Mouse (Mus musculus): Measurements from ENCODE around the gene Rbbp4.

The Rbbp4 gene

DNA sequence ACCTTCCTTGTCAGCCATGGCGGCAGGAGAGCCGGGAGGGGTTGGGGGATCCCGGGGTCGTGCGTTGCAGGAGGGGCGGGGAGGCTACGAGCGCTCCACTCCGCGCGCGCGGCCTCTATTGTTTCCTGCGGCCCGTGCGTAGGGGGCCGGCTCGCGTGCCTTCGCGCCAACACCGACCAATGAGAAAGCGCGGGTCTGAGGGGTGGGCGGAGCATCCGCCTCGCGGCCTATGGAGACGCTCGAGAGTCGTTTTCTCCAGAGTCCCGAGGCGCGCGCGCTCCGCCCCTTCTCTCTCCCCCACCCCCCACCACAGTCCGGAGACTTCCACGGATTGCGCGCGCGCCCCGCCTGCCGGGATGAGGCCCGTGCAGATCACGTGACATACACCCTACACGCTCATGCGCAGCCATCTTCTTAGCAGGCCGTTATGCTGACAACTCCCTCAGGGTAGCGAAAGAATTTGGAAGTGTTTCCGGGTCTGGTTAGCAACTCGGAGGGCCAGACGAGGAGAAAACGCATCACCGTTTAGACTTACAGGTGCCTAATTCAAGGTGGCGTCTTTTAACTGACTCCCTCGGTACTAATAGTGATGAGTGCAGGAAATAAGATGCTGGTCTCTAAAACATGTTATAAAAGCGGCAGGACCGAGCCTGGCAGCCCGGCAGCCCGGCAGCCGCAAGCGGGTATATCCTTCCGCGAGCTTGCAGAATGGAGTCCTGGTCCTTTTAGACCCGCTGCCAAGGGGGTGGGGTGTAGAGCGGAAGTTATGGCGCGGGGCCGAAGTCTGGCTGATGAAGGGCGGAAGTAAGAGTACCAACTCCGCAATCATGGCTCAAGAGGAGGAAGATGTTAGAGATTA, at the start of gene Rbbp4, which contains the start of gene Zbtb8os:
TSS of gene Rbbp4 (minus strand) at position 155 of the 859 bp plus-strand sequence.
TSS of gene Zbtb8os (plus strand) at position 480 of the 859 bp plus-strand sequence.
- in situ Hi-C loops (cut with MboI; ENCODE audit: low pct_unique_long_range_greater_than_20kb in 1 of 2, low sequenced_read_pairs in 2 of 2, unreplicated experiment in 1 of 2) = no loop called here

DNA sequence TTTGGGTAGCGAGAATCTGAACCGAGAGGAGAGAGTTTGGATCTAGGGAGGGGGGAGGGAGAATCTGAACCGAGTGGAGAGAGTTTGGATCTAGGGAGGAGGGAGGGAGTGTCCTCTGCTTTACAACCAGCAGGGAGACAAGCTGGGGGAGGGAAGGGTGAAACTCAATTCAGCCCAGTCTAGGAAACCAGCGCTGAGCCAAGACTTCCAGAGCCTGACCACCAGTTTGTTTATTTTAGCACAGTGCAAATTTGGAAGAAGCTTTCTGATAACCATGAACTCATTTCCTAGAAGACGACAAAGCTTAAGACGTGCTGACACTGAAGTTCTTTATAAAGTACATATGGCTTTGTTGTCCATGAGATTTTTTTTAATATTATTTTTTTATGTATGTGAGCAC, 49.3 kb upstream of the Rbbp4 start:
- in situ Hi-C loops (cut with MboI; ENCODE audit: low pct_unique_long_range_greater_than_20kb in 1 of 2, low sequenced_read_pairs in 2 of 2, unreplicated experiment in 1 of 2) = no loop called here

DNA sequence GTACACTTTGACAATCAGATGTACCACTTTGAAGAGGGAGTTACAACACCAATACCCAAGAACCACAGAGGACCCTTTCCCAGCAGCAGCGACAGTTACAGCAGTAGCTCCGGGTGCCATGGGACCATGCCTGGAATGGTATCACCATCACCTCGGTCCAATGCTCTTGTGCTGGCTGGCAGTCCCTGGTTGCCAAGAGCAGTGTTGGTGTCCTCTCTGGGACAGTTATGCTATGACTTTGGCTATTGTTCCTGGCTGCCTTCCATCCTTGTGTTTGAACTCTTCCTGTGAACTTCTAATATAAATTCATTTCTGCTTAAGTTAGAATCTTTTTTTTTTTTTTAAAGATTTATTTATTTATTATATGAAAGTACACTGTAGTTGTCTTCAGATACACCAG, 48.4 kb upstream of the Rbbp4 start:
- in situ Hi-C loops (cut with MboI; ENCODE audit: low pct_unique_long_range_greater_than_20kb in 1 of 2, low sequenced_read_pairs in 2 of 2, unreplicated experiment in 1 of 2) = no loop called here

DNA sequence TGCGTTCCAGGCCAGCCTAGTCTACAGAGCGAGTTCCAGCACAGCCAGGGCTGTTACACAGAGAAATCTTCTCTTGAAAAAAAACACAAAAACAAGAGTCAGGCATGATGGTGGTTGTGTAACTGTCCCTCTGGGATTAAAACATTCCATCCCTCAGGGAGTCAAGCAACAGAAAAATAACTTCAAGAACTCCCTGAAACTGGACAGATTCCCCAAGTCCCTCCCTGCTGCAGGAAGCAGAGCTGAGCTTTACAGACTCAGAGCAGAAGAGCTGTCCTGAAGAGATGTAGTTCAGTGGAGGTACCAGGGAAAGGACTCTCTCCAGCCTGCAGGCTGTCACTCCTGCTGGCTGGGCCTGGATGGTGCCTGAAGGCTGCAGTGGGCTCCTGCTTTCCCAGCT, 47.3 kb upstream of the Rbbp4 start:
- in situ Hi-C loops (cut with MboI; ENCODE audit: low pct_unique_long_range_greater_than_20kb in 1 of 2, low sequenced_read_pairs in 2 of 2, unreplicated experiment in 1 of 2) = no loop called here

DNA sequence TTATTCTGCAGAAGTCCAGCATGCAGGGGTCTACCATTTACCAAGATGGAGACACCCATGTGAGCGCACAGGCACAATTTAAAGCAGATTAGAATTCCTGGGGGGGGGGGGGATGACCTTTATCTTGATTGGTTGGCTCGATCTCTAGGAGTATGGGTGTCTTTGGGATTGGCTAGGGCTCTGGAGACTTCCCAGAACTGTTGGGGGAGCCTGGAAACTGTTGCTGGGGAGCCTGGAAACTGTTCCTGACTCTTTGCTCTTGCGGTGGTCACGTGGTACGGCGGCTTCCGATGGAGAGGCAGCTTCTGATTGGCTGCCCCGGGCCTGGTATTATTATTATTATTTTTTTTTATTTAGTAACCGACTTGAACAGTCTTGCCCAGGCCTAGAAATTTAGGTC, 46.9 kb upstream of the Rbbp4 start:
- in situ Hi-C loops (cut with MboI; ENCODE audit: low pct_unique_long_range_greater_than_20kb in 1 of 2, low sequenced_read_pairs in 2 of 2, unreplicated experiment in 1 of 2) = no loop called here

DNA sequence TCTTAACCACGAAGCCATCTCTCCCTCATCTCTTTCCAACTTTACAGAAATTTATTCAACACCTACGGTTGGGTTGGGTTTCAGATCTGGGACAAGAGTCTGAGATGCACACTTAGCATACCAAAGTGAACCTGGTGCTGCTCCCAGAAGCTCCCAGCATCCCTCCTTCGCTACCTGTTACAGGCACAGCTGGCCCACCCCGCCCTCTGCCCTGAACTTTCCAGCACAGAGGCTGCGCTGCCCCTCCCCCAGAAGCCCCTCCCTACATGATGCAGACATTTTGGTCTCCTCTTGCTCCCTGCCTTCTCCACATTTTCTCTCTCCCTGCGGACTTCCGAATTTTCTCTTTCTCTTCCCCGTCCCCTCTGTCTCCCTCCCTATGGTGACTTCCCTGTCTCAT, 46.0 kb upstream of the Rbbp4 start:
- in situ Hi-C loops (cut with MboI; ENCODE audit: low pct_unique_long_range_greater_than_20kb in 1 of 2, low sequenced_read_pairs in 2 of 2, unreplicated experiment in 1 of 2) = no loop called here

- in situ Hi-C loops (cut with MboI; ENCODE audit: low pct_unique_long_range_greater_than_20kb in 1 of 2, low sequenced_read_pairs in 2 of 2, unreplicated experiment in 1 of 2) = no loop called here
Observed at GRCm38 (mm10) chr4:129379805-129380204, 44.6 kb upstream of the Rbbp4 start.

GRCm38 (mm10) chr4:129377601-129378390, 42.6 kb upstream of the Rbbp4 start, which contains the start of gene Zbtb8a:
Gene Zbtb8a (minus strand): TSS chr4:129378116.
- in situ Hi-C loops (cut with MboI; ENCODE audit: low pct_unique_long_range_greater_than_20kb in 1 of 2, low sequenced_read_pairs in 2 of 2, unreplicated experiment in 1 of 2) = no loop called here

DNA sequence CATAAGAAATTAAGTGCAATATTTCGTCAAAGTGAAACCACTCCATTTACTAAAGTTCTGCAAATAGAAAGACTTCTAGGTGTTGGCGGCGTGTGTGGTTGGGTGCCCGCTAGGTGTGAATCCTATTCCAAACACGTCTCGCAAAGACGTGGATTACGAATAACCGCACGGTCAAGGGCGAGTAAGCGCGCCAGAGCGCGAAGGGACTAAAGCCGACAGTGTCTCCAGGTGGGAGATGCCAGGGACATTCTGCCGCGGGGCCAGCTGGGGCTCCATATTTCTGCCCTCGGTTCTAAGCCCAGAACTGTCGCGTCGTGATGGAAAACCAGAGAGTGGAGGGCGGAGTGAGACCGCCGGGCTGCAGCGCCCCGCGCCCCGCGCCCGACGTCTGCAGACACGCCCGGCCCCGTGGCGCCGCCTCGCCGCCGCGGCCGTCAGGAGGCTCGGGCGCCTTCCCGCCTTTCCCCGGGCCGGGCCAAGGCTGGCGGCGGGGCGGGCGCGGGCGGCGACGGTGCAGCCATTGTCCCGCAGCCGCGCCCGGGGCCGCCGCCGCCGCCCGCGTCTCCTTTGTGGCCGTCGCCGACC, 41.9 kb upstream of the Rbbp4 start:
- in situ Hi-C loops (cut with MboI; ENCODE audit: low pct_unique_long_range_greater_than_20kb in 1 of 2, low sequenced_read_pairs in 2 of 2, unreplicated experiment in 1 of 2) = no loop called here

GRCm38 (mm10) chr4:129375821-129376220, 40.7 kb upstream of the Rbbp4 start:
- in situ Hi-C loops (cut with MboI; ENCODE audit: low pct_unique_long_range_greater_than_20kb in 1 of 2, low sequenced_read_pairs in 2 of 2, unreplicated experiment in 1 of 2) = no loop called here

DNA sequence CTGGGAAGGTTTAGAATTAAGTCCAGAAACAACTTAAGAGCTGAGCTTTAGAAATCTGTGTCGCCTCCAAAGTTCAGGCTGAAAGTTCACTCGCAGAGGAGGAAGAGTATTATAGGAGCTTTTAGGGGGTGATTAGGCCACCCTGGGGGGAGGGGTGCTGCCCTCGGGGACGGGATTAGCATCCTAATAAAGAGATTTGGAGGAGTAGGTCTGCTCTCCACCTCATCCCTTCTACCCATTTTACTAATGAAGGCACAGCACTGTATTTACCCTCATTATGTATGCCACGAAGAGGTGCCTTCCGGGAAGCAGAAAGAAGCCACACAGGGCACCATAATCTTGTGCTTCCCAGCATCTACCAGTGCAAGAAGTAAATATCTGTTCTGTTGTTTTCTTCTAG, 39.8 kb upstream of the Rbbp4 start:
- in situ Hi-C loops (cut with MboI; ENCODE audit: low pct_unique_long_range_greater_than_20kb in 1 of 2, low sequenced_read_pairs in 2 of 2, unreplicated experiment in 1 of 2) = no loop called here

DNA sequence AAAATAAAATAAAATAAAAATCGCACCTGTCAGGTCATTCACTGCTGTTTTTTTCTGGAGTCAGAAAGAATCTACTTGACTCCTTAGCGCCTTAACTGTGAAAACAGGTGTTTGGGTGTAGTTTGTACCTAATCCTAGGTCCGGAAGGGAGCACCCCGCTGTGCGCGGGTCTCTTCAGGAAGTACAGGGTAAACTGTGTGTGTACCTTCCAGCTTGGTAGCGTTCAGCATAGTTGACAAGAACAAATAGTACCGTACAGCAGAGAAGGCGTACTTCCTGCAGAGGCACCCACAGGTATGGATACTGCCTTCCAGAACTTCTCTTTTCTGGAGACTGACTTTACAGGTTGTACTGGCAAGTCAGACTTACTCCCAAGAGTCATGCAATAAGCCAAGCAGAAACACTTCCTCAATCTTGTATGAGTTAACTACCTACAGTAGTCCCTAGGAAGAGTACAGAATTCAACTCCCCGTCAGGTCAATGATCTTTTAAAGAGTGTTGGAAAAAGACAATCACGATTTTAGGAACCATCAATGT, 39.1 kb upstream of the Rbbp4 start:
- in situ Hi-C loops (cut with MboI; ENCODE audit: low pct_unique_long_range_greater_than_20kb in 1 of 2, low sequenced_read_pairs in 2 of 2, unreplicated experiment in 1 of 2) = no loop called here

DNA sequence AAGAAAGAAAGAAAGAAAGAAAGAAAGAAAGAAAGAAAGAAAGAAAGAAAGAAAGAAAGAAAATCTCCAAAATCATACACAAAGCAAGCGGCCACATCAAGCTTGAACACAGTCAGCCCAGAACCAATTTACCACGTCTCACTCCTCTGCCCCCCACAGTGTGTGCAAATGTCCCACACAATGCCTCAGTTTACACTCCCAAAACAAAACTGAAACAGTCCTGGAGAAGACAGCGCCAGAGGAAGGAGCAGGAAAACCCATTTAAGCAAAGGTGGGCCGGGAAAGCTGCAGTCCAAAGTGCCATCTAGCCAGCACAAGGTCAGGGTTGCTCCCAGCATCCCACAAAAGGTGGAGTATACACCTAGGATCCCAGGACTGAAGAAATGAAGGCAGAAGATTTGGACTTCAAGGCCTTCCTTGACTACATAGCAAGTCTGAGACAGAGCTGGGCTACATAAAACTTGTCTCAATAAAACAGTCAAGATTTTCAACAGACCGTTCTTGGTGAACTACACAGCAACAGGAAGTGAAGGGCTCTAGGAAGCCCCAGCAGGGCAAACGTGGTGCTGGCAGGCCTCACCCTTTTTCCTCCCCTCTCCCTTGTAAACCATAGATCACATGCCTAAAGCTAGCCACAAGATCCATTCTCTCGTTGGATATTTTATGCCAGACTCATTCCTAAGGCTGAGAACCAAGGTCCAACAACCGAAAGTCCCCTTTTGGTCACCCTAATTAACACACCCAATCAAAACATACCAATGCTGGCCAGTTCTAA, 38.2 kb upstream of the Rbbp4 start:
- in situ Hi-C loops (cut with MboI; ENCODE audit: low pct_unique_long_range_greater_than_20kb in 1 of 2, low sequenced_read_pairs in 2 of 2, unreplicated experiment in 1 of 2) = no loop called here

- in situ Hi-C loops (cut with MboI; ENCODE audit: low pct_unique_long_range_greater_than_20kb in 1 of 2, low sequenced_read_pairs in 2 of 2, unreplicated experiment in 1 of 2) = no loop called here
Observed at GRCm38 (mm10) chr4:129371391-129371790, 36.2 kb upstream of the Rbbp4 start.

DNA sequence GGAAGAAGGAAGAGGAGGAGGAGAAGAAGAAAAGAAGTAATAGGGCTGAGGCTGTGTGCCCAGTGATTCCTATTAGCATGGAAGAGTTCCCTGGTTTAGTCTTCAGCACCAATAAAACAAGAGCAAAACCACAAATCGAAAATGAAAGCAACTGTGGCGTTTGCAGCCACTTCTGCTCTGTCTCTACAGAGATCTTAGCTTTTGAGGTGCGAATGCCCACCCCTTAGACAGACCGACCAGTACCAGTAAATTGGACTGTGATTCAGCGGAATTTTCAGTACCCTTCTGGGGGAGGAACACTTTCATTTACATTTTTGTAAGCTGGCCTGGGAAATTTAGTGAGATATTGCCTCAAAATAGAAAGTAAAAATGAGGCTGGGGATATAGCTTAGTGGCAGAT, 30.1 kb upstream of the Rbbp4 start:
- in situ Hi-C loops (cut with MboI; ENCODE audit: low pct_unique_long_range_greater_than_20kb in 1 of 2, low sequenced_read_pairs in 2 of 2, unreplicated experiment in 1 of 2) = no loop called here

DNA sequence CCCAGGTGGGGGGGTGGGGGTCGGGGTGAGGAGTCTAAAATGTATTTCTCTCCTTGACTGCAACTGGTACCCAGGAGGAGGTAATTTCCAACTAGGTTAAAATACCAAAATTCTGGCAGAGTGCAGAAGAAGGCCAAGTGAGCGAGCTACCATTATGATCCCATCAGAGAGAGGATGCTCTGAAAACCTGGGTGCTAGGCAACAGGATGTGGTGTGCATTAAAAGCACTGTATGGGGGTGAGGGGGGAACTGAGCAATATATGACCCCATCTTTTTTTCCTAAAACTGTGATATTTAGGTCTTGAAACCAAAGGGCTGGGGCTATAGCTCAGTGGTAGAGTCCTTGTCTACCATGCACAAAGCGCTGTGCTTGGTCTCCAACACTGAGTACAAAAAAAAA, 29.2 kb upstream of the Rbbp4 start:
- in situ Hi-C loops (cut with MboI; ENCODE audit: low pct_unique_long_range_greater_than_20kb in 1 of 2, low sequenced_read_pairs in 2 of 2, unreplicated experiment in 1 of 2) = no loop called here

DNA sequence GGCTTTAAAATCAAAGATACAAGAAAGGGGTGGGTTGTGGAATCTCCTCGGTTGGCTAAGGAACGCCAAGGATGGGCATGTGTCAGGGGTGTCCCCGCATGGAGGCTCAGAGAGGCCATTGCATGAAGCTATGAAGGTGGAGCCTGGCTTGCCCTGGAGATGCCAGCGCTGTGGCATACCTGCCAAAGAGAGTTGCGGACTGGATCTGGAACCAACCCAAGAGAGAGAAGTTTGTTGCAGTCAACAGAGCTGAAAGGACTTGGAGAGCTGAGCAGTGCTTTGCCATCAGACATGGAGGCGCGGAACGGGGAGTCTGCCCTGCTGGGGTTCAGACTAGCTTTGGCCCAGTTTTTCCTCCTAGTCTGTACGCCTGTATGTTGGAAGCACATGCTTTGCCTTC, 28.3 kb upstream of the Rbbp4 start:
- in situ Hi-C loops (cut with MboI; ENCODE audit: low pct_unique_long_range_greater_than_20kb in 1 of 2, low sequenced_read_pairs in 2 of 2, unreplicated experiment in 1 of 2) = no loop called here

DNA sequence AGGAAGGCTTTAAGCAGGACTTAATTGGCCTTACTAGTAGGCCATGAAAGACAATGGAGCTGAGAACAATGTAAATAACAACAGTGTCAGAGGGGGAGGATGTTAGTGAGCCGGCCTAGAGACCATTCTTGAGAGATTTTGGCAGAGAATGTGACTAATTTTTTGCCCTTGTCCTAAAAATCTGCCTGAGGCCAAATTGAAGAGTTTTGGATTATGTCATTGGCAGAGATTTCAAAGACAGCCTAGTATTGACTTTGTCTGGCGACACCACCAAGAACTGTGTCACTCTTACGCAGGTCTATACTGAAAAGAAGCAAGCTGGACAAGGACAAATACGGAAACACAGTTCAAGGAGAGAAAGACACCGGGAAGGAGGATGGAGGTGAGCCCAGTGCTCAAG, 27.6 kb upstream of the Rbbp4 start:
- in situ Hi-C loops (cut with MboI; ENCODE audit: low pct_unique_long_range_greater_than_20kb in 1 of 2, low sequenced_read_pairs in 2 of 2, unreplicated experiment in 1 of 2) = no loop called here

Data from mouse embryonic stem cell (cell line).